Mouse (Mus musculus) Patski (cell line): ENCODE data around the gene Tgm2. TPM values are rescaled to one million over a fixed set of nuclear protein-coding genes. Genes with fewer than 3 reads are reported as not detected.

ENCODE experiments used
- ATAC-seq: fragments of 100-300 bp; one replicate; pipeline ENCODE4 v1.8.0; 2021
- CTCF ChIA-PET: fragments of 350-600 bp; sonication (Branson Sonifier 250); formaldehyde crosslinking; loops from one replicate; lab custom pipeline; 2022; ENCODE audit warnings: inconsistent platforms; lab: Charles Lee
- POLR2A ChIA-PET: fragments of 350-600 bp; sonication (Branson Sonifier 250); formaldehyde crosslinking; loops from one replicate; lab custom pipeline; 2022; ENCODE audit warnings: antibody characterized with exemption, inconsistent platforms; lab: Charles Lee
- DNase-seq: peaks from one replicate; pipeline ENCODE4 v3.0.0-alpha.2; 2011; ENCODE audit warnings: low read depth, low spot score
- H3K27me3 ChIP-seq: fragments of 371-371 bp; one replicate; pipeline ENCODE4 v1.5.1; 2021
- CTCF ChIP-seq: fragments of 100-300 bp; IDR thresholded peaks from one replicate; pipeline ENCODE4 v1.5.1; 2021
- in situ Hi-C: fragments of 300-500 bp; cut with MboI; formaldehyde crosslinking; loops from 3 replicates; pipeline ENCODE4 v1.11.1; 2018; ENCODE audit warnings: low pct_unique_long_range_greater_than_20kb, mixed read lengths
- polyA plus RNA-seq: library from polyadenylated mRNA; unstranded; gene quantifications from one replicate; pipeline ENCODE4 v1.2.3, GENCODE M21; 2021

The Tgm2 gene
- polyA plus RNA-seq, 1 experiment from 2014 or later = 113 TPM

GRCm38 (mm10) chr2:158132320-158132719 is 13.9 kb downstream of the Tgm2 start:
- H3K27me3 ChIP-seq = no peaks in the 10 kb centered on the region
- no peak for TF ChIP-seq CTCF
- ChIA-PET POLR2A (interaction anchor here (0.5 kb wide), 1 partner anchor 217 kb away, joined by 3 read pairs; no protein-coding TSS in a partner anchor), CTCF (interaction anchor here (1.3 kb wide), 1 partner anchor 25 kb away, joined by 3 read pairs; no protein-coding TSS in a partner anchor)
- DNase-seq (no peak), ATAC-seq (no peak)
- in situ Hi-C loops = no loop called here

GRCm38 (mm10) chr2:158131197-158131835 is 14.9 kb downstream of the Tgm2 start:
- no peak for TF ChIP-seq CTCF
- POLR2A ChIA-PET = interaction anchor here (0.9 kb wide), 1 partner anchor 32 kb away, joined by 3 read pairs; no protein-coding TSS in a partner anchor
- ATAC-seq (no peak), DNase-seq (no peak)
- no peaks in the 10 kb centered on the region for H3K27me3 ChIP-seq
- in situ Hi-C loops = no loop called here
- CTCF ChIA-PET = interaction anchor here (1.2 to 2.3 kb wide), 3 partner anchors 8 to 24 kb away, joined by 3 to 8 read pairs (median 3); no protein-coding TSS in a partner anchor

DNA sequence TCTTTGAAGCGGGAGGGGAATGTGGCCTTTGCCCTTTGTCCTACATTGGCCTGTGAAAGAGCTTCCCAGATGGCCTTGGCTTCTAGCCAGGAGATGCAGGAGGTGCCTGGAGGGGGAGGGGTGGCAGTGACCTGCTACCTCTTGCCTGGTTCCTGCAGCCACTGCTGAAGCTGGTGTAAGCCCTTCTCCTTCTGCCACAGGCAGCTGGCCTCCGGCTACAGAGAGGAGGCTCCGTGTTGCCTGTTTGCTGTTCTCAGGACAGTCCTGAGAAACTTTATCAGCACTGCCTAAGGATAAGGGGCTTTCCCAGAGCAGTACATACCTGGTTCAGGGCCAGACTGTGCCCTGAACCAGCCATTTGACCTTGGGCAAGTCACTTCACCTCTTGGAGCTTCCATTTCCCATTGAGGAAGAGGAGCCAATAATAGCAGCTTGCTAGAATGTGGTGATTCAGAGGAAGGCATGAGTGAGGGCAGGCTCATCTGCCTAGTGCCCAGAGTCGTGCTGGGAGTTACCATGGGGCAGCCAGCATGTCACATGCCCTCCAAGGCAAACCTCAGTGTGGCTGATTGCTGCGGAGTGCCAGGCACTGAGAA is 15.7 kb downstream of the Tgm2 start:
- in situ Hi-C loops = no loop called here
- TF ChIP-seq CTCF = no peak
- no peak for ATAC-seq
- CTCF ChIA-PET = interaction anchor here (0.8 to 2.3 kb wide), 4 partner anchors 9 to 30 kb away, joined by 3 to 8 read pairs (median 3); no protein-coding TSS in a partner anchor
- POLR2A ChIA-PET = interaction anchor here (0.8 kb wide), 1 partner anchor 9 kb away, joined by 4 read pairs; no protein-coding TSS in a partner anchor
- DNase-seq = no peak
- no peaks in the 10 kb centered on the region for H3K27me3 ChIP-seq

DNA sequence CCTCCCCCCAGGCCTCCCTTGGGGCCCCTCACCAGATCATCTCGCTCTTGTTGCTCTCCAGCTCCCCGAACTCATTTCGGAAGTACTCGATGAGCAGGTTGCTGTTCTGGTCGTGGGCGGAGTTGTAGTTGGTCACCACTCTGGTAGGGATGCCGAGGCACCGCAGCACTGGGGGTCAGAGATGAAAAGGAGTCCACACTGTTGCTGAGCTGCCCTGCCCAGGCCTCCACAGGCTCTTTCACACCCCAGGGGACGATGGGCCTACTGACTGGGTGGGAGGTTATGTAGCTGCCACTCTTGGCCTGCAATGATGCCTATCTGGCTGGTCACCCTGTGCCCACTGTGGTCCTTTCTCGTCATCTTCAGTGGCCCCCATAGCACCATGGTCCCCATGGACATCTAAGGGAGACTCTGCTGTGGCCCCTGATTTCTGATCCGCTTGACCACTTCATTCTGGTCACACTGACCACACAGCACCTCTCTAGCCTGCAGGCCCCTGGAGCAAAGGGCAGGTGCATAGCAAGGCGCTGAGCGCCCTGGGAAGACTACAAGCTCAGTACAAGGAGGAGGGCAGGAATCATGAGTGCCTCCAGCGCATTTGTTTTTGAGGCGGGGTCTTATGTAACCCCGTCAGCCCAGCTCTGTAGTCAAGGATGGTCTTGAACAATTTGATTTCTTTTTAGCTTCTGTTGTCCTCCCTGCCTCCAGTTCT is 16.8 kb downstream of the Tgm2 start:
- in situ Hi-C loops = no loop called here
- no peak for TF ChIP-seq CTCF
- CTCF ChIA-PET = interaction anchor here (0.8 to 2.3 kb wide), 3 partner anchors 9 to 31 kb away, joined by 3 to 8 read pairs (median 3); no protein-coding TSS in a partner anchor
- DNase-seq = no peak
- ATAC-seq = no peak
- POLR2A ChIA-PET = interaction anchor here (0.5 kb wide), 1 partner anchor 50 kb away, joined by 3 read pairs; no protein-coding TSS in a partner anchor
- H3K27me3 ChIP-seq = no peaks in the 10 kb centered on the region

- ChIA-PET CTCF (interaction anchor here (2.3 kb wide), 1 partner anchor 8 kb away, joined by 8 read pairs; no protein-coding TSS in a partner anchor), POLR2A (no interaction called here)
- no peaks in the 10 kb centered on the region for H3K27me3 ChIP-seq
- no peak for ATAC-seq
- in situ Hi-C loops = no loop called here
- TF ChIP-seq CTCF = no peak
- no peak for DNase-seq
Observed at GRCm38 (mm10) chr2:158128461-158129130, 17.6 kb downstream of the Tgm2 start.

- no peak for TF ChIP-seq CTCF
- ChIA-PET POLR2A (no interaction called here), CTCF (no interaction called here)
- DNase-seq (no peak), ATAC-seq (no peak)
- in situ Hi-C loops = no loop called here
- no peaks in the 10 kb centered on the region for H3K27me3 ChIP-seq
Observed at GRCm38 (mm10) chr2:158127872-158128271, 18.4 kb downstream of the Tgm2 start.

DNA sequence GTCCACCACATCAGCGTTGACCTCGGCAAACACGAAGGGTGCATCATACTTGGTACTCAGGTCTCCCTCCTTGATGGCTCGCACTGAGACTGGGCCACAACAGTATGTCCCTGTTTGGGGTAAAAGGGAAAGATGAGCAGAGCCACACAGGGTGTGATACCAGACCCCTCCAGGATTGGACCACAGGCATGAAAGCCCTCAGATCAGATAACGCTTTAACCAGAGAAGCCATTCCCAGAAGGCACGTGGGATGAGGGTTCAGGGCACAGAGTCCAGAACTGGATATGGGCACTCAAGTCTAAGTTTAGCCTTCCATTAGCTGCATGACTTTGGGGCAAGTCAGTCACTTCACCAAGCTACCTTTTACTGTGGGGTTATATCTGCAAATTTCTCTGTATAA is 19.0 kb downstream of the Tgm2 start:
- no peak for DNase-seq
- no peak for ATAC-seq
- POLR2A ChIA-PET = no interaction called here
- TF ChIP-seq CTCF = no peak
- H3K27me3 ChIP-seq = no peaks in the 10 kb centered on the region
- in situ Hi-C loops = no loop called here
- CTCF ChIA-PET = no interaction called here

- DNase-seq (no peak), ATAC-seq (no peak)
- TF ChIP-seq CTCF = no peak
- ChIA-PET POLR2A (no interaction called here), CTCF (no interaction called here)
- in situ Hi-C loops = no loop called here
- H3K27me3 ChIP-seq = no peaks in the 10 kb centered on the region
Observed at GRCm38 (mm10) chr2:158122814-158123213, 23.4 kb downstream of the Tgm2 start.

- in situ Hi-C loops = no loop called here
- H3K27me3 ChIP-seq = no peaks in the 10 kb centered on the region
- DNase-seq (no peak), ATAC-seq (peak; percentile 55)
- ChIA-PET CTCF (interaction anchor here (2.9 kb wide), 1 partner anchor 8 kb away, joined by 8 read pairs; no protein-coding TSS in a partner anchor), POLR2A (no interaction called here)
- no peak for TF ChIP-seq CTCF
Observed at GRCm38 (mm10) chr2:158121645-158122326, 24.4 kb downstream of the Tgm2 start.
